Mouse (Mus musculus) left cerebral cortex, adult 18-20 months (tissue): ENCODE measurements at regions not wholly inside any gene's neighbourhood (a gene's known extent, or its start where the extent isn't known, plus 50 kb on each side); places are given as distances from the start of the nearest gene placed in this dataset.

Experiments used
- DNase-seq, 2 experiments: peaks; one replicate each; pipeline ENCODE4 v3.0.0; 2021 to 2022; ENCODE audit warnings: low spot score in 2 of 2, mixed read lengths in 1 of 2

DNA sequence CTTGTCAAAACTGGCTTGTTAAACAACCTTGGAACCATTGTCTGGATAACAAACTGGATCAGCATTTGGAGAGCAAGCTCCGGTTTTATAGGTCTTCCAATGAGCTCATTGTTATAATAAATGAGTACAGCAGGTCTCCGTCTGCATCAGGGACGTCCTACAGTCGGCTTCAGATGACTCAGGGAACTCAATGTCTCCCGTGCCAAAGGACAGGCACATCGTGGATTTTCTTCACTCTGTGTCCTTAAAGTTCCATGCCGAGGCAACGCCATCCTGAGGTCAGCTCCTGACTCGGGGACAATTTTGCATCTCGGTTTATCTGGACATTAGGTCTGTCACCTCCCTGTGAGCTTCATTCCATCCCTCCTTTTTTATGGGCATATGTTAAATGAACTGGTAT, 85.2 kb downstream of the Lyplal1 start:
- DNase-seq, result no peak

DNA sequence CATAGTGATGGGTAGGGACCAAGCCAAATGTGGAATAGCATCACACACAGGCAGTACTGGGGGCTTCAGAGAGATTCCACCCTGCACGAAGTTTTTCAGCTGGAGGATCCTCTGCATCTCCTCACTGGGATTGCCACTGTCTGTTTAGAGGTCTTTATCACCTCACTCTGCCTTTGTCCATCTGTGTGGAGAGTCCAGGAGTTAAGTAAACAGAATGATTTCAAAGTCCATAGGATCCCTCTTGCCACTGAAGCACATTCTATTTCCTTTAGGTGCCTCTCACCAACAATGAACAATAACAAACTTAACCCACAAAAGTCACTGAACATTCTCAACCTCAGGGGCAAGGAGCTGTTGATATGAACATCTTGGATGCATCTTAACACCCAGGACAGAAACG, 82.7 kb downstream of the Lyplal1 start:
- no peak for DNase-seq
